Mouse (Mus musculus): ENCODE measurements around the gene Caln1.

DNA sequence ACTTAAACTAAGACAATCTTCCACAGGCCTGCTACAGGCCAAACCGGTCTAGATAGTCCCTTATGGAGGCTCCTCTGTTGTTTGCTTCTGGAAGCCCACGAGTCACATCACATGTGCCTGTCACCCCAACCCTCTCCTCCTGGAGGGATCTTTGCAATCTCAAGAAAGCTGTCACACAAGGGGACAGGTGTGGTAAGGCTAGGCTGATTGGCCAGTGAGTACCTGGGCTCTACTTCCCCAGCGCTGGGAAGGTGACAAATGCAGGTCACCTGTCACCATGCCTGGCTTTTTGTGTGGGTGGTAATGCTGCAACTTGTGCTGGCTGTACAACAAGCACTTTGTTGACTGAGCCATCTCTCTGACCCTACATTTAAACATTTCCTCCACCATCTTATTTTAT lies 338.5 kb downstream of the Caln1 start:
- TF ChIP-seq CTCF (IDR thresholded peaks at IDR 0.05; ENCODE audit: extremely low read depth, insufficient read length, insufficient replicate concordance, low read depth, low read length) = no peak
- no peak for TF ChIP-seq POLR2A (IDR thresholded peaks at IDR 0.05; ENCODE audit: low read depth, low read length)
